Mouse (Mus musculus): ENCODE measurements around the gene Arid5b.

Arid5b gene

GRCm38 (mm10) chr10:68278632-68279361, at the start of gene Arid5b:
Gene Arid5b (minus strand): TSS chr10:68278740.
- DNase-seq (ENCODE audit: low spot score in 2 of 2) = peak in 1 of 2 experiments; percentile 14

GRCm38 (mm10) chr10:68325378-68325777, 46.8 kb upstream of the Arid5b start:
- DNase-seq (ENCODE audit: low spot score in 2 of 2) = no peak

GRCm38 (mm10) chr10:68324061-68324460, 45.5 kb upstream of the Arid5b start:
- DNase-seq (ENCODE audit: low spot score in 2 of 2) = no peak

- DNase-seq (ENCODE audit: low spot score in 2 of 2) = no peak
Measured at GRCm38 (mm10) chr10:68323167-68323566, 44.6 kb upstream of the Arid5b start.

GRCm38 (mm10) chr10:68320986-68321385, 42.4 kb upstream of the Arid5b start:
- no peak for DNase-seq (ENCODE audit: low spot score in 2 of 2)

GRCm38 (mm10) chr10:68320496-68320895, 42.0 kb upstream of the Arid5b start:
- no peak for DNase-seq (ENCODE audit: low spot score in 2 of 2)

- no peak for DNase-seq (ENCODE audit: low spot score in 2 of 2)
Measured at GRCm38 (mm10) chr10:68319438-68319837, 40.9 kb upstream of the Arid5b start.

- no peak for DNase-seq (ENCODE audit: low spot score in 2 of 2)
Measured at GRCm38 (mm10) chr10:68318438-68318979, 40.0 kb upstream of the Arid5b start.

- DNase-seq (ENCODE audit: low spot score in 2 of 2) = no peak
Measured at GRCm38 (mm10) chr10:68312734-68313133, 34.2 kb upstream of the Arid5b start.

- no peak for DNase-seq (ENCODE audit: low spot score in 2 of 2)
Measured at GRCm38 (mm10) chr10:68301013-68301412, 22.5 kb upstream of the Arid5b start.

- DNase-seq (ENCODE audit: low spot score in 2 of 2) = no peak
Measured at GRCm38 (mm10) chr10:68289465-68289864, 10.9 kb upstream of the Arid5b start.

- peak; percentile 68 to 81 for DNase-seq (ENCODE audit: low spot score in 2 of 2)
Measured at GRCm38 (mm10) chr10:68282466-68283391, 4.2 kb upstream of the Arid5b start.

GRCm38 (mm10) chr10:68281775-68282106, 3.2 kb upstream of the Arid5b start:
- DNase-seq (ENCODE audit: low spot score in 2 of 2) = no peak

GRCm38 (mm10) chr10:68281076-68281774, 2.7 kb upstream of the Arid5b start:
- DNase-seq (ENCODE audit: low spot score in 2 of 2) = no peak

- peak; percentile 62 to 63 for DNase-seq (ENCODE audit: low spot score in 2 of 2)
Measured at GRCm38 (mm10) chr10:68279516-68280501, 1.3 kb upstream of the Arid5b start.

GRCm38 (mm10) chr10:68277671-68278151, 829 bp downstream of the Arid5b start:
- peak; percentile 11 to 38 for DNase-seq (ENCODE audit: low spot score in 2 of 2)

GRCm38 (mm10) chr10:68276976-68277441, 1.5 kb downstream of the Arid5b start:
- peak; percentile 49 to 54 for DNase-seq (ENCODE audit: low spot score in 2 of 2)

GRCm38 (mm10) chr10:68276350-68276975, 2.1 kb downstream of the Arid5b start:
- DNase-seq (ENCODE audit: low spot score in 2 of 2) = peak; percentile 73 to 76

- peak in 1 of 2 experiments; percentile 16 for DNase-seq (ENCODE audit: low spot score in 2 of 2)
Measured at GRCm38 (mm10) chr10:68274900-68275760, 3.4 kb downstream of the Arid5b start.
